Mouse (Mus musculus) C2C12 (cell line): ENCODE measurements at regions not wholly inside any gene's neighbourhood (a gene's known extent, or its start where the extent isn't known, plus 50 kb on each side); places are given as distances from the start of the nearest gene placed in this dataset.

Experiments
- CEBPB ChIP-seq: IDR thresholded peaks from one replicate; pipeline ENCODE4 v1.6.1; 2011; ENCODE audit warnings: low read depth, mild to moderate bottlenecking, control low read depth, moderate library complexity
- CTCF ChIP-seq: IDR thresholded peaks from one replicate; pipeline ENCODE4 v1.5.1; 2011; ENCODE audit not compliant: control insufficient read depth, insufficient read depth, insufficient read length
- FOSL1 ChIP-seq: IDR thresholded peaks from one replicate; pipeline ENCODE4 v1.8.0; 2011; ENCODE audit warnings: mild to moderate bottlenecking, low read length; ENCODE audit not compliant: poor library complexity, insufficient read depth, severe bottlenecking
- MAX ChIP-seq: IDR thresholded peaks from one replicate; pipeline ENCODE4 v1.6.1; 2011; ENCODE audit warnings: mild to moderate bottlenecking, control low read depth
- MYOD1 ChIP-seq: IDR thresholded peaks from one replicate; pipeline ENCODE4 v1.6.1; 2011; ENCODE audit warnings: low read depth; ENCODE audit not compliant: control insufficient read depth, insufficient read length
- MYOG ChIP-seq: IDR thresholded peaks from one replicate; pipeline ENCODE4 v1.6.1; 2011; ENCODE audit not compliant: control insufficient read depth, insufficient read length; ENCODE audit errors: extremely low read depth
- USF1 ChIP-seq: IDR thresholded peaks from one replicate; pipeline ENCODE4 v1.6.1; 2011; ENCODE audit warnings: low read depth, mild to moderate bottlenecking, control low read depth, moderate library complexity

DNA sequence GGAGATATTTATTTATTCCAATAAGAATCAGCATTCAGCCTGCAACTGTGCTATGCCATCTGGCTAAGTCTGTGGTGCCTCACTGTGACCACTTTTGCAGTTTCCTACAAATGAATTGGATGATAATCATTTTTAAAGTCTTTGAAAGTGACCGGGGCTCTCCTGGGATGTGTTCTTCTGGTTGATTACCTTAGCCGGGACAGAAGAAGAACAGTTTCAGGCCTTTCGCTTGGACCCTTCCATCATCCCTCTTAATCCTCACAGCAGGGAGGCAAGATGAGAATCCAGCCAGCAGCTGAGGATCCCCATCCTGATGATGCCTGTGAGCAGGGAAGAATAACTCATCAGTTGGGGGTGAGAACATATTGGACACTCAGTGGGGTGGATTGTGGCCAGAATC lies 124.6 kb upstream of the Kiz start:
- TF ChIP-seq USF1 (no peak), MAX (no peak), CTCF (no peak), CEBPB (no peak), MYOD1 (no peak), MYOG (no peak), FOSL1 (no peak)
